Mouse (Mus musculus): ENCODE data around the gene Cops4. TPM values are rescaled to one million over a fixed set of nuclear protein-coding genes. Genes with fewer than 3 reads are reported as not detected.

Cops4 gene
- 234 TPM in 1 of 2 replicates, not detected in the other for polyA plus RNA-seq (2012; ENCODE audit: insufficient read depth, insufficient read length, low replicate concordance, missing spikeins)

GRCm38 (mm10) chr5:100518049-100519026 is at the start of gene Cops4:
Gene Cops4 (plus strand): TSS chr5:100518309.
- peaks cover 4% of the 10 kb centered on the region; the same call in 1 of the 2 replicates for H3K4me1 ChIP-seq (ENCODE audit: control insufficient read depth, insufficient read depth, low read length)
- H3K4me3 ChIP-seq (ENCODE audit: insufficient read depth, low read depth, low read length), result peak within 1 kb of the TSS; percentile 94
- TF ChIP-seq POLR2A (IDR thresholded peaks at IDR 0.05; ENCODE audit: insufficient read depth, low read depth, low read length), result peak; percentile 57; the same call in 1 of the 2 replicates
- TF ChIP-seq CTCF (IDR thresholded peaks at IDR 0.05; ENCODE audit: insufficient read depth, low read depth, low read length), result no peak
- peak within 1 kb of the TSS; percentile 82 for H3K27ac ChIP-seq (ENCODE audit: insufficient read depth, low read depth, low read length)
- WGBS, result under 1% methylated on average over 64 of the region's 64 CpGs

DNA sequence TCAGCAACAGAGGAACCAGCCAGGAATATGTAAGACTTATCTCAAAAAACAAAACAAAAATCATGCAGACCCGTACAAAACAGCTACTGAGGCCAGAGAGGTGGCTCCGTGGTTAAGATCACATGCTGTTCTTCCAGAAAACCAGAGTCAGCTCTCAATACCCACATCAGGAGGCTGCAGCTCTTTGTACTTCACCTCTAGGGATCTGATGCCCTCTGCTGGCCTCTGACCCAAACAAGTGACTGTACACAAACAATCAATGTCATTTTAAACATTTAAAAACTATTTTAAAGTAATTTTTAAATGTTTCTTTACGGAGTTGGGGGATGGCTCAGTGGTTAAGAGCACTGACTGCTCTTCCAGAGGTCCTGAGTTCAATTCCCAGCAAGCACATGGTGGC is 41.8 kb upstream of the Cops4 start:
- 88% methylated on average over 3 of the region's 3 CpGs for WGBS
- TF ChIP-seq POLR2A (IDR thresholded peaks at IDR 0.05; ENCODE audit: insufficient read depth, low read depth, low read length) (no peak), CTCF (IDR thresholded peaks at IDR 0.05; ENCODE audit: insufficient read depth, low read depth, low read length) (no peak)
- no peak overlapping the region for H3K4me3 ChIP-seq (ENCODE audit: insufficient read depth, low read depth, low read length)

GRCm38 (mm10) chr5:100477604-100478003 is 40.5 kb upstream of the Cops4 start:
- WGBS, result 89% methylated on average over 9 of the region's 9 CpGs
- no peak overlapping the region for H3K27ac ChIP-seq (ENCODE audit: insufficient read depth, low read depth, low read length)
- no peak overlapping the region for H3K4me3 ChIP-seq (ENCODE audit: insufficient read depth, low read depth, low read length)
- TF ChIP-seq POLR2A (IDR thresholded peaks at IDR 0.05; ENCODE audit: insufficient read depth, low read depth, low read length) (no peak), CTCF (IDR thresholded peaks at IDR 0.05; ENCODE audit: insufficient read depth, low read depth, low read length) (no peak)
- no peaks in the 10 kb centered on the region for H3K4me1 ChIP-seq (ENCODE audit: control insufficient read depth, insufficient read depth, low read length)

More for the DNA sequence above, 41.8 kb upstream of the Cops4 start:
- Histone ChIP-seq H3K27ac (ENCODE audit: insufficient read depth, low read depth, low read length) (no peak overlapping the region), H3K4me1 (ENCODE audit: control insufficient read depth, insufficient read depth, low read length) (no peaks in the 10 kb centered on the region)

DNA sequence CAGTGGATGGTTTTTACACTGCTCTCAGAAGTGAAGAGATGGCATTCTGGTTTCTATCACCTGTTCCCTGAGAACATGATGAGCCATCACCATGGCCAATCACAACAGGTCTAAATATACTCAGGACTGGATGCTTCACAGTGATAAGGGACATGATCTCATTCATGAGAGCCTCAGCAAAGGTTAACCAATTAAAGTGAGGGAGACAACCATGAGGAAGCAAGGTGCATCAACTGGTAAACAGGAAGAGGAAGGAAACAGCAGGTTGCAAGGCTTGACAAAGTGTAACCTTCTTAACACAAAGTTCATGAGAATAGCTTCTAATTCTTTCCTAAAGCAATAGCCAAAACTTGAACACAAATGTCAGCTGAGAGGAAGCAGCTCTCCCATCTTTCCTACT is 34.5 kb upstream of the Cops4 start:
- no peak overlapping the region for H3K4me3 ChIP-seq (ENCODE audit: insufficient read depth, low read depth, low read length)
- H3K27ac ChIP-seq (ENCODE audit: insufficient read depth, low read depth, low read length), result no peak overlapping the region
- H3K4me1 ChIP-seq (ENCODE audit: control insufficient read depth, insufficient read depth, low read length), result no peaks in the 10 kb centered on the region
- TF ChIP-seq CTCF (IDR thresholded peaks at IDR 0.05; ENCODE audit: insufficient read depth, low read depth, low read length) (no peak), POLR2A (IDR thresholded peaks at IDR 0.05; ENCODE audit: insufficient read depth, low read depth, low read length) (no peak)

DNA sequence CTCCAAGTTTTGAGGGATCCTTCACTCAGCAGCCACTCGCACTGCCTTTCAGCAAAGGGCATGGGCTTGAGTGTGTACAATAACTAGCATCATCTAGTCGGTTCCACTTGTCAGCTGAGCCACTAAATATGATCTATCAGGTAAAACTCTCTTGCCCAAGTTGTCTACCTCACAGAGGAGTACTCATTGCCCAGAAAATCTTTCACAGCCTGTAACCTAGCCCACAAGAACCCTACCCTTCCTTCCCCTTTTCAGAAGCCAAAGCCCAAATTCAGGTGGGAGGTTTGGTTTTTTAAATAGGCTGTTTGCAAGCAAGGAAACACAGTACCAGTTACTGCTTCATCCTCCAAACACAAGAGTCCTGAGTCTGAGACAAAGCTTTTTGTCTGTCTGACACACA is 31.0 kb upstream of the Cops4 start:
- 94% methylated on average over 2 of the region's 2 CpGs for WGBS
- no peak overlapping the region for H3K27ac ChIP-seq (ENCODE audit: insufficient read depth, low read depth, low read length)
- TF ChIP-seq CTCF (IDR thresholded peaks at IDR 0.05; ENCODE audit: insufficient read depth, low read depth, low read length) (no peak), POLR2A (IDR thresholded peaks at IDR 0.05; ENCODE audit: insufficient read depth, low read depth, low read length) (no peak)
- no peak overlapping the region for H3K4me3 ChIP-seq (ENCODE audit: insufficient read depth, low read depth, low read length)
- peaks cover 2% of the 10 kb centered on the region; the same call in 1 of the 2 replicates for H3K4me1 ChIP-seq (ENCODE audit: control insufficient read depth, insufficient read depth, low read length)

- WGBS, result 91% methylated on average over 3 of the region's 3 CpGs
- peaks cover 2% of the 10 kb centered on the region; the same call in 1 of the 2 replicates for H3K4me1 ChIP-seq (ENCODE audit: control insufficient read depth, insufficient read depth, low read length)
- no peak overlapping the region for H3K4me3 ChIP-seq (ENCODE audit: insufficient read depth, low read depth, low read length)
- no peak overlapping the region for H3K27ac ChIP-seq (ENCODE audit: insufficient read depth, low read depth, low read length)
- TF ChIP-seq CTCF (IDR thresholded peaks at IDR 0.05; ENCODE audit: insufficient read depth, low read depth, low read length), result no peak
- no peak for TF ChIP-seq POLR2A (IDR thresholded peaks at IDR 0.05; ENCODE audit: insufficient read depth, low read depth, low read length)
Observed at GRCm38 (mm10) chr5:100488231-100488630, 29.9 kb upstream of the Cops4 start.

DNA sequence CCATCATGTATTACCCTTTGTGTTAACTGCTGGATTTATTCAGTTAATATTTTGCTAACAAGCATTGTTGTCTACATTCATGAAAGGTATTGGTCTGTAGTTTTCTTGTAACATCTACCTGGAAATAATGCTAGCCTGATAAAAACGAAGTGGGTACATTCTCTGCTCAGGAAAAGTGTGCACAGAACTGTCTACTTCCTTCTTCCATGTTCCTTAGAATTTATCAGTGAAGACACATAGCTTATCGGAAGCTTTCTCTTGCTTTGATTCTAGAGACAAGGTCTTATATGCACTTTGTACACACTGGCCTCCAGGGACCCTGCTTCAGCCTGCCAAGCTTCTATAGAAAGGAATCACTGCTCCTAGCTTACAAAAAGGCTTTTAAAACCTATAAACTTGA is 28.8 kb upstream of the Cops4 start:
- Histone ChIP-seq H3K4me3 (ENCODE audit: insufficient read depth, low read depth, low read length) (no peak overlapping the region), H3K4me1 (ENCODE audit: control insufficient read depth, insufficient read depth, low read length) (peaks cover 2% of the 10 kb centered on the region; the same call in 1 of the 2 replicates), H3K27ac (ENCODE audit: insufficient read depth, low read depth, low read length) (no peak overlapping the region)
- 87% methylated on average over 2 of the region's 2 CpGs for WGBS
- no peak for TF ChIP-seq CTCF (IDR thresholded peaks at IDR 0.05; ENCODE audit: insufficient read depth, low read depth, low read length)
- no peak for TF ChIP-seq POLR2A (IDR thresholded peaks at IDR 0.05; ENCODE audit: insufficient read depth, low read depth, low read length)

DNA sequence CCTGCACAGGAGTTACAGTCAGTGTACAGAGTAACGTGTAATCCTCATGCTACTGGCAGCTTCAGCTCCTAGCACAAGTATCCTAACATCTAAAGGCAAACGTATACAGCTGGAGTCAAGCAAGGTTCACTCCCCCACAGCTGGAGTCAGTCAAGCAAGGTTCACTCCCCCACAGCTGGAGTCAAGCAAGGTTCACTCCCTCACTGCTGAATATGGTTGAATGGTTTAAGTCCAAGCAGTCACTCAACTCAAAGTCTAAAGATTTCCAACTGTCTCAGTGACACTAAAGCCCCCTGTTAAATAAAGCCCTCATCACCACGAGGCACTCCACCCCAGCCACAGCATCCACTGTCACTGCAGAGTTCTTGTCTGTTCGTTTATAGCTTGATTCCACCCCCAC is 26.4 kb upstream of the Cops4 start:
- Histone ChIP-seq H3K27ac (ENCODE audit: insufficient read depth, low read depth, low read length) (no peak overlapping the region), H3K4me1 (ENCODE audit: control insufficient read depth, insufficient read depth, low read length) (peaks cover 2% of the 10 kb centered on the region; the same call in 1 of the 2 replicates), H3K4me3 (ENCODE audit: insufficient read depth, low read depth, low read length) (no peak overlapping the region)
- 33% methylated on average over 4 of the region's 4 CpGs for WGBS
- TF ChIP-seq CTCF (IDR thresholded peaks at IDR 0.05; ENCODE audit: insufficient read depth, low read depth, low read length), result no peak
- no peak for TF ChIP-seq POLR2A (IDR thresholded peaks at IDR 0.05; ENCODE audit: insufficient read depth, low read depth, low read length)
